Mouse (Mus musculus): ENCODE results near the gene Snrpa. TPM values are rescaled to one million over a fixed set of nuclear protein-coding genes. Genes with fewer than 3 reads are reported as not detected.
A peak's percentile ranks its signal among the peaks of the same experiment; 100 is the strongest.

Gene Snrpa
- polyA plus RNA-seq, 1 experiment from 2014 or later: 257 TPM

GRCm38 (mm10) chr7:27228281-27228821 lies 32.3 kb upstream of the Snrpa start, which contains the start of gene Itpkc:
Gene Itpkc, minus strand, starts transcription at chr7:27228661.
- under 1% methylated on average over 48 of the region's 49 CpGs for WGBS
- Histone ChIP-seq H3K4me1 (peaks cover 58% of the 10 kb centered on the region), H3K27ac (peak within 1 kb of the TSS; percentile 87), H3K4me3 (peak within 1 kb of the TSS; percentile 80), H3K9ac (peak within 1 kb of the TSS; percentile 74), H3K36me3 (no peaks in the 10 kb centered on the region), H3K27me3 (no peaks in the 10 kb centered on the region), H3K9me3 (no peaks in the 10 kb centered on the region), H3K4me2 (peak within 1 kb of the TSS; percentile 83)
- ATAC-seq (ENCODE audit: borderline replicate concordance, extremely low read depth, low FRiP score, low TSS enrichment): peak; percentile 83

- H3K9me3 ChIP-seq: no peaks in the 10 kb centered on the region
- WGBS: 3% methylated on average over 10 of the region's 10 CpGs
- H3K4me2 ChIP-seq: peak overlapping the region; percentile 83
- H3K4me3 ChIP-seq: peak overlapping the region; percentile 80
- H3K9ac ChIP-seq: peak overlapping the region; percentile 74
- H3K27me3 ChIP-seq: no peaks in the 10 kb centered on the region
- peaks cover 56% of the 10 kb centered on the region for H3K4me1 ChIP-seq
- no peaks in the 10 kb centered on the region for H3K36me3 ChIP-seq
- ATAC-seq (ENCODE audit: borderline replicate concordance, extremely low read depth, low FRiP score, low TSS enrichment): no peak; the same call in 1 of the 2 replicates
- peak overlapping the region; percentile 87 for H3K27ac ChIP-seq
Measured at GRCm38 (mm10) chr7:27227676-27228075, 31.6 kb upstream of the Snrpa start.

GRCm38 (mm10) chr7:27227276-27227675 lies 31.2 kb upstream of the Snrpa start:
- no peak overlapping the region for H3K27ac ChIP-seq
- peak overlapping the region; percentile 80 for H3K4me3 ChIP-seq
- 19% methylated on average over 9 of the region's 9 CpGs for WGBS
- peaks cover 52% of the 10 kb centered on the region for H3K4me1 ChIP-seq
- H3K4me2 ChIP-seq: peak overlapping the region; percentile 83
- no peak for ATAC-seq (ENCODE audit: borderline replicate concordance, extremely low read depth, low FRiP score, low TSS enrichment)
- H3K27me3 ChIP-seq: no peaks in the 10 kb centered on the region
- H3K36me3 ChIP-seq: no peaks in the 10 kb centered on the region
- H3K9ac ChIP-seq: peak overlapping the region; percentile 74
- H3K9me3 ChIP-seq: no peaks in the 10 kb centered on the region

- Histone ChIP-seq H3K36me3 (peaks cover 5% of the 10 kb centered on the region; the same call in 1 of the 2 replicates), H3K4me1 (peaks cover 47% of the 10 kb centered on the region), H3K9me3 (no peaks in the 10 kb centered on the region), H3K9ac (peak overlapping the region; percentile 22; the same call in 1 of the 2 replicates), H3K27me3 (no peaks in the 10 kb centered on the region), H3K4me2 (peak overlapping the region; percentile 83; the same call in 1 of the 2 replicates), H3K4me3 (no peak overlapping the region), H3K27ac (no peak overlapping the region)
- WGBS: 66% methylated on average over 9 of the region's 11 CpGs
- no peak for ATAC-seq (ENCODE audit: borderline replicate concordance, extremely low read depth, low FRiP score, low TSS enrichment)
Measured at GRCm38 (mm10) chr7:27224877-27225575, 29.0 kb upstream of the Snrpa start.

GRCm38 (mm10) chr7:27222538-27222937 lies 26.5 kb upstream of the Snrpa start:
- no peaks in the 10 kb centered on the region for H3K27me3 ChIP-seq
- no peak overlapping the region for H3K4me3 ChIP-seq
- no peak overlapping the region for H3K4me2 ChIP-seq
- no peak overlapping the region for H3K9ac ChIP-seq
- WGBS: 62% methylated on average over 1 of the region's 1 CpGs
- peaks cover 20% of the 10 kb centered on the region for H3K36me3 ChIP-seq
- no peak overlapping the region for H3K27ac ChIP-seq
- peaks cover 39% of the 10 kb centered on the region for H3K4me1 ChIP-seq
- H3K9me3 ChIP-seq: no peaks in the 10 kb centered on the region
- no peak for ATAC-seq (ENCODE audit: borderline replicate concordance, extremely low read depth, low FRiP score, low TSS enrichment)

GRCm38 (mm10) chr7:27221939-27222338 lies 25.9 kb upstream of the Snrpa start:
- WGBS: 69% methylated on average over 6 of the region's 6 CpGs
- H3K4me1 ChIP-seq: peaks cover 33% of the 10 kb centered on the region
- H3K27me3 ChIP-seq: no peaks in the 10 kb centered on the region
- no peak overlapping the region for H3K4me2 ChIP-seq
- no peak for ATAC-seq (ENCODE audit: borderline replicate concordance, extremely low read depth, low FRiP score, low TSS enrichment)
- no peak overlapping the region for H3K27ac ChIP-seq
- peaks cover 20% of the 10 kb centered on the region for H3K36me3 ChIP-seq
- H3K9me3 ChIP-seq: no peaks in the 10 kb centered on the region
- no peak overlapping the region for H3K4me3 ChIP-seq
- no peak overlapping the region for H3K9ac ChIP-seq

- no peaks in the 10 kb centered on the region for H3K9me3 ChIP-seq
- H3K27ac ChIP-seq: no peak overlapping the region
- peaks cover 13% of the 10 kb centered on the region for H3K4me1 ChIP-seq
- H3K27me3 ChIP-seq: no peaks in the 10 kb centered on the region
- WGBS: 79% methylated on average over 11 of the region's 11 CpGs
- H3K4me2 ChIP-seq: no peak overlapping the region
- ATAC-seq (ENCODE audit: borderline replicate concordance, extremely low read depth, low FRiP score, low TSS enrichment): no peak
- peaks cover 26% of the 10 kb centered on the region for H3K36me3 ChIP-seq
- H3K9ac ChIP-seq: no peak overlapping the region
- H3K4me3 ChIP-seq: no peak overlapping the region
Measured at GRCm38 (mm10) chr7:27219937-27220336, 23.9 kb upstream of the Snrpa start.

- no peaks in the 10 kb centered on the region for H3K27me3 ChIP-seq
- no peak for ATAC-seq (ENCODE audit: borderline replicate concordance, extremely low read depth, low FRiP score, low TSS enrichment)
- H3K4me1 ChIP-seq: no peaks in the 10 kb centered on the region
- no peak overlapping the region for H3K27ac ChIP-seq
- no peak overlapping the region for H3K4me3 ChIP-seq
- no peaks in the 10 kb centered on the region for H3K9me3 ChIP-seq
- 81% methylated on average over 7 of the region's 7 CpGs for WGBS
- no peak overlapping the region for H3K4me2 ChIP-seq
- H3K36me3 ChIP-seq: peaks cover 36% of the 10 kb centered on the region
- H3K9ac ChIP-seq: no peak overlapping the region
Measured at GRCm38 (mm10) chr7:27218586-27218985, 22.5 kb upstream of the Snrpa start.

- no peaks in the 10 kb centered on the region for H3K4me1 ChIP-seq
- H3K4me3 ChIP-seq: no peak overlapping the region
- H3K27me3 ChIP-seq: no peaks in the 10 kb centered on the region
- H3K27ac ChIP-seq: no peak overlapping the region
- H3K9ac ChIP-seq: no peak overlapping the region
- H3K36me3 ChIP-seq: peaks cover 46% of the 10 kb centered on the region
- ATAC-seq (ENCODE audit: borderline replicate concordance, extremely low read depth, low FRiP score, low TSS enrichment): no peak
- no peaks in the 10 kb centered on the region for H3K9me3 ChIP-seq
- no peak overlapping the region for H3K4me2 ChIP-seq
- whole genome bisulfite sequencing: 82% methylated on average over 2 of the region's 2 CpGs
Measured at GRCm38 (mm10) chr7:27212626-27213025, 16.6 kb upstream of the Snrpa start.

- H3K27ac ChIP-seq: no peak overlapping the region
- H3K4me2 ChIP-seq: no peak overlapping the region
- no peak overlapping the region for H3K4me3 ChIP-seq
- ATAC-seq (ENCODE audit: borderline replicate concordance, extremely low read depth, low FRiP score, low TSS enrichment): no peak
- no peaks in the 10 kb centered on the region for H3K27me3 ChIP-seq
- no peaks in the 10 kb centered on the region for H3K9me3 ChIP-seq
- H3K9ac ChIP-seq: no peak overlapping the region
- H3K36me3 ChIP-seq: peaks cover 42% of the 10 kb centered on the region
- 95% methylated on average over 8 of the region's 8 CpGs for WGBS
- no peaks in the 10 kb centered on the region for H3K4me1 ChIP-seq
Measured at GRCm38 (mm10) chr7:27203730-27204449, 7.8 kb upstream of the Snrpa start.

GRCm38 (mm10) chr7:27198779-27199178 lies 2.7 kb upstream of the Snrpa start:
- WGBS: 90% methylated on average over 8 of the region's 8 CpGs
- Histone ChIP-seq H3K27ac (no peak overlapping the region), H3K4me3 (no peak overlapping the region), H3K36me3 (peaks cover 20% of the 10 kb centered on the region), H3K9me3 (no peaks in the 10 kb centered on the region), H3K4me1 (peaks cover 13% of the 10 kb centered on the region), H3K4me2 (no peak overlapping the region), H3K9ac (no peak overlapping the region), H3K27me3 (no peaks in the 10 kb centered on the region)
- no peak for ATAC-seq (ENCODE audit: borderline replicate concordance, extremely low read depth, low FRiP score, low TSS enrichment)

- H3K4me3 ChIP-seq: no peak overlapping the region
- no peak overlapping the region for H3K4me2 ChIP-seq
- H3K9me3 ChIP-seq: no peaks in the 10 kb centered on the region
- H3K36me3 ChIP-seq: peaks cover 20% of the 10 kb centered on the region
- peaks cover 16% of the 10 kb centered on the region for H3K4me1 ChIP-seq
- no peak overlapping the region for H3K9ac ChIP-seq
- H3K27ac ChIP-seq: no peak overlapping the region
- H3K27me3 ChIP-seq: no peaks in the 10 kb centered on the region
- ATAC-seq (ENCODE audit: borderline replicate concordance, extremely low read depth, low FRiP score, low TSS enrichment): no peak
Measured at GRCm38 (mm10) chr7:27198355-27198754, 2.3 kb upstream of the Snrpa start.

Measured in lung, embryonic 15.5 days (tissue).